Mouse (Mus musculus) liver, embryonic 12.5 days (tissue): Measurements from ENCODE around the gene Rtn2. TPM values are rescaled to one million over a fixed set of nuclear protein-coding genes. Genes with fewer than 3 reads are reported as not detected.
A peak's percentile ranks its signal among the peaks of the same experiment; 100 is the strongest.

Source experiments
- ATAC-seq: fragments of 200-750 bp; cut with Nextera tagmentation; 2 replicates; pipeline ENCODE4 v1.8.0; 2017; ENCODE audit warnings: moderate number of reproducible peaks, mild to moderate bottlenecking, moderate library complexity
- H3K27ac ChIP-seq: fragments of 300-500 bp; sonication (generic); 2 replicates; pipeline ENCODE4 v1.5.1; 2016; ENCODE audit warnings: mild to moderate bottlenecking
- H3K27me3 ChIP-seq: fragments of 300-500 bp; sonication (generic); replicated peaks from 2 replicates; pipeline ENCODE4 v1.6.1; 2016; ENCODE audit warnings: mild to moderate bottlenecking, moderate library complexity
- H3K36me3 ChIP-seq: fragments of 300-500 bp; sonication (generic); 2 replicates; pipeline ENCODE4 v1.6.1; 2016; ENCODE audit warnings: mild to moderate bottlenecking, moderate library complexity
- H3K4me1 ChIP-seq: fragments of 300-500 bp; sonication (generic); 2 replicates; pipeline ENCODE4 v1.6.1; 2016
- H3K4me2 ChIP-seq: fragments of 300-500 bp; sonication (generic); 2 replicates; pipeline ENCODE4 v1.6.1; 2016; ENCODE audit warnings: mild to moderate bottlenecking, moderate library complexity
- H3K4me3 ChIP-seq: fragments of 300-500 bp; sonication (generic); 2 replicates; pipeline ENCODE4 v1.5.1; 2016; ENCODE audit warnings: mild to moderate bottlenecking, moderate library complexity
- H3K9ac ChIP-seq: fragments of 300-500 bp; sonication (generic); 2 replicates; pipeline ENCODE4 v1.6.1; 2016; ENCODE audit warnings: mild to moderate bottlenecking, moderate library complexity
- H3K9me3 ChIP-seq: fragments of 300-500 bp; sonication (generic); replicated peaks from 2 replicates; pipeline ENCODE4 v1.6.1; 2016; ENCODE audit warnings: mild to moderate bottlenecking, moderate library complexity
- WGBS: fragments of 180-500 bp; shearing (Covaris S2); methylation state at CpG from one replicate; pipeline ENCODE4 v1.1.7; 2016; ENCODE audit not compliant: insufficient replicate concordance; 5-methylcytosine and 5-hydroxymethylcytosine counted together
- polyA plus RNA-seq: library from polyadenylated mRNA; unstranded; fragments of >200 nt; fragmentation: Nextera tagmentation; extraction: Ambion mirVana; gene quantifications from 2 replicates; pipeline ENCODE4 v1.2.1, GENCODE M21; 2016

Rtn2 gene
- polyA plus RNA-seq, 1 experiment from 2014 or later = 5.1 TPM

- WGBS = 68% methylated on average over 2 of the region's 2 CpGs
- peaks cover 31% of the 10 kb centered on the region for H3K36me3 ChIP-seq
- peak overlapping the region; percentile 42; the same call in 1 of the 2 replicates for H3K4me2 ChIP-seq
- H3K27ac ChIP-seq = peak overlapping the region; percentile 73
- no peak for ATAC-seq
- H3K4me1 ChIP-seq = peaks cover 58% of the 10 kb centered on the region
- no peak overlapping the region for H3K4me3 ChIP-seq
- peak overlapping the region; percentile 28 for H3K9ac ChIP-seq
- no peaks in the 10 kb centered on the region for H3K27me3 ChIP-seq
- H3K9me3 ChIP-seq = no peaks in the 10 kb centered on the region
Observed at GRCm38 (mm10) chr7:19247511-19247910, 34.9 kb upstream of the Rtn2 start.

- peaks cover 33% of the 10 kb centered on the region for H3K36me3 ChIP-seq
- 69% methylated on average over 4 of the region's 4 CpGs for whole genome bisulfite sequencing
- no peak overlapping the region for H3K27ac ChIP-seq
- H3K27me3 ChIP-seq = no peaks in the 10 kb centered on the region
- H3K9me3 ChIP-seq = no peaks in the 10 kb centered on the region
- no peak overlapping the region for H3K4me2 ChIP-seq
- ATAC-seq = no peak
- H3K4me3 ChIP-seq = no peak overlapping the region
- peaks cover 29% of the 10 kb centered on the region for H3K4me1 ChIP-seq
- no peak overlapping the region for H3K9ac ChIP-seq
Observed at GRCm38 (mm10) chr7:19252078-19252477, 30.3 kb upstream of the Rtn2 start.

DNA sequence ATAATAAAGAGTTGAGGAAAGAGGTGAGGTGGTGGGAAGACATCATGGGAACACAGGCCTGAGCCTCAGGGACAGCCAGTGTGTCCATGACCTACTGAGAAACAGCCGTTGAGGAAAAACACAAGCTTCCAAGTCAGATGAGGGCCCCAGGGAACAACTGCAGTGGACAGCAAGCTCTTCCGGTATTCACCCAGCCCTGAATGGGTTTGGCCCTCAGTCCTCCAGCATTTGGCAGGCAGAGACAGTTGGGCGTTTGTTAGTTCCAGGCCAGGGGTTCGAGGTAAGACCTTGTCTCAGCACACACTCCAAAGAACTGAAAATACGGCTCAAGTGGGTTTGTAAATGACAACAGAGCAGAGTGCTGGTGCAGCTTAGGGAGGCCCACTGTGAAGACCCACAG lies 29.0 kb upstream of the Rtn2 start:
- Histone ChIP-seq H3K4me3 (no peak overlapping the region), H3K27me3 (no peaks in the 10 kb centered on the region), H3K4me2 (no peak overlapping the region), H3K4me1 (peaks cover 36% of the 10 kb centered on the region), H3K9me3 (no peaks in the 10 kb centered on the region), H3K27ac (peak overlapping the region; percentile 57), H3K36me3 (peaks cover 39% of the 10 kb centered on the region), H3K9ac (no peak overlapping the region)
- WGBS = 61% methylated on average over 5 of the region's 5 CpGs
- ATAC-seq = no peak

- H3K9ac ChIP-seq = no peak overlapping the region
- peaks cover 58% of the 10 kb centered on the region for H3K36me3 ChIP-seq
- no peak for ATAC-seq
Observed at GRCm38 (mm10) chr7:19255395-19255794, 27.0 kb upstream of the Rtn2 start.

GRCm38 (mm10) chr7:19256567-19256966 lies 25.9 kb upstream of the Rtn2 start:
- WGBS = 74% methylated on average over 7 of the region's 7 CpGs
- Histone ChIP-seq H3K9ac (no peak overlapping the region), H3K27me3 (no peaks in the 10 kb centered on the region), H3K4me3 (no peak overlapping the region), H3K27ac (0 out of 2 replicates have a peak overlapping the region, but pooled peaks have one; percentile 52), H3K36me3 (peaks cover 70% of the 10 kb centered on the region), H3K9me3 (no peaks in the 10 kb centered on the region), H3K4me2 (no peak overlapping the region; the same call in 1 of the 2 replicates), H3K4me1 (peaks cover 49% of the 10 kb centered on the region)
- ATAC-seq = no peak

More at GRCm38 (mm10) chr7:19255395-19255794, 27.0 kb upstream of the Rtn2 start:
- 86% methylated on average over 17 of the region's 17 CpGs for WGBS
- H3K9me3 ChIP-seq = no peaks in the 10 kb centered on the region
- H3K27ac ChIP-seq = no peak overlapping the region
- H3K4me1 ChIP-seq = peaks cover 47% of the 10 kb centered on the region
- no peaks in the 10 kb centered on the region for H3K27me3 ChIP-seq
- H3K4me2 ChIP-seq = no peak overlapping the region
- H3K4me3 ChIP-seq = no peak overlapping the region

GRCm38 (mm10) chr7:19257390-19258022 lies 24.9 kb upstream of the Rtn2 start:
- H3K27me3 ChIP-seq = no peaks in the 10 kb centered on the region
- peak overlapping the region; percentile 82 for H3K27ac ChIP-seq
- peak; percentile 95 for ATAC-seq
- peak overlapping the region; percentile 50 for H3K9ac ChIP-seq
- peaks cover 52% of the 10 kb centered on the region for H3K4me1 ChIP-seq
- H3K36me3 ChIP-seq = peaks cover 79% of the 10 kb centered on the region
- peak overlapping the region; percentile 41 for H3K4me3 ChIP-seq
- no peaks in the 10 kb centered on the region for H3K9me3 ChIP-seq
- H3K4me2 ChIP-seq = peak overlapping the region; percentile 63
- WGBS = 31% methylated on average over 11 of the region's 11 CpGs

- Histone ChIP-seq H3K27ac (peak overlapping the region; percentile 82), H3K4me2 (peak overlapping the region; percentile 63), H3K9me3 (no peaks in the 10 kb centered on the region), H3K36me3 (peaks cover 88% of the 10 kb centered on the region), H3K4me3 (peak overlapping the region; percentile 41), H3K9ac (0 out of 2 replicates have a peak overlapping the region, but pooled peaks have one; percentile 50), H3K4me1 (peaks cover 49% of the 10 kb centered on the region), H3K27me3 (no peaks in the 10 kb centered on the region)
- WGBS = 64% methylated on average over 3 of the region's 3 CpGs
- no peak for ATAC-seq
Observed at GRCm38 (mm10) chr7:19258336-19258735, 24.1 kb upstream of the Rtn2 start.

DNA sequence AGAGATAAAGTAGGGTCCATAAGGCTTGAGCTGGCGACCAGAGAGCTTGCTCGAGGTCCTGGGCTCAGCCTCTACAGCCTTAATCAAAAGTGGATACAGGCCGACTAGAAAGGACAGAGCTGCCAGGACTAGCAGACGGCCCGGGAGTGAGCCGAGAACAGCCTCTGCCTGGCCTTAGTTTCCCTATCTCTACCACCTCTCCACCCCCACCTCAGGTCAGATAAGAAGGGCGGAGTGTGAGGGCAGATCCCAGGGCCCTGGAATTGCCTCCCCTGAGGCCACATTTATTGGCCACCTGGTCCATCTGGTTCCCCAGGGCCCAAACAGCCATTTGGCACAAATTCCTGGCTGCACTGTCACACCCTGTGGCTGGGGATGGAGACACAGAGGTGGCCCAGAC lies 17.3 kb upstream of the Rtn2 start:
- Histone ChIP-seq H3K4me2 (peak overlapping the region; percentile 73), H3K27me3 (no peaks in the 10 kb centered on the region), H3K36me3 (peaks cover 73% of the 10 kb centered on the region), H3K9ac (peak overlapping the region; percentile 64), H3K9me3 (no peaks in the 10 kb centered on the region), H3K4me3 (peak overlapping the region; percentile 36), H3K4me1 (peaks cover 81% of the 10 kb centered on the region), H3K27ac (peak overlapping the region; percentile 97)
- peak; percentile 85 for ATAC-seq
- 18% methylated on average over 7 of the region's 7 CpGs for WGBS

DNA sequence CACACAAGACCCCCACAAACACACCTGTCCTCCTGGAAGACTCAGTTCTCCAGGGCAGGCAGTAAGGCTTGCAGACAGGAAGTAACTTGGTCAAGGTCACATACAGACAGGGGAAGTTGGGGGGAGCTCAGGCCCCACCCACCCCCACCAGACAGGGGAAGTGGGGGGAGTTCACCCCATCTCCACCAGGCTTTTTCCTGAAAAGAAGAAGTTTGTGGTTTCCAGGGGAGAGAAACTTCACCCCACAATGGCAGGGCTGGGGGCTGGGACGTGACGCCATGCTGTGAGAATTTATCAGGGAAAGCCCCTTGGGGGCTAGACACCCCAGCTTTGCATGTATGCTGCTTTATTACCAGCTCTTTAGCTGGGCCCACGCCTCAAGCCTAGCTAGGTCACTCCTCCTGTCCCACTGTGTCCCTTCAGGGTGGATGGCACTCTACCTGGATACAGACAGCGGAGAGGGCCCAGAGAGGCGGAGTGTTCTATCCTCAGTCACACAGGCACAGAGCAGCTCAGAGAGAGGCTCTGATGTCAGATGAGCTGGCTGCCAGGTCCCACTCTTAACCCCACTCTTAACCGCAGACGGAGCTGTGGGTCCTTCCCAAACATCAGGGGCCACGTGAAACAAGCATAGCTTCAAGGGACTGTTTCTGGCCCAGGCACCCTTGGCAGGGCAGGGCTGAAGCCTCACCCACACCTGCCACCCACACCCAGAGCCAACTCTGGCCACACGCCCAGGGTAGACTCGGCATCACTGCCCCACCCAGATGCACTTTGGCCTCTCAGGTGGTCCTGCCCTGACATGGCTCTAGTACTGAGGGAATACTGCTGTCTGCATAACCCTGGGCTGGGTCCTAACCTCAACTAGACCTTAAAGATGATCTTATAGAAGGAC lies 16.2 kb upstream of the Rtn2 start:
- ATAC-seq = 0 out of 2 replicates have a peak, but pooled peaks have one; percentile 0
- peak overlapping the region; percentile 73 for H3K4me2 ChIP-seq
- no peaks in the 10 kb centered on the region for H3K9me3 ChIP-seq
- H3K4me1 ChIP-seq = peaks cover 80% of the 10 kb centered on the region
- H3K4me3 ChIP-seq = peak overlapping the region; percentile 36
- 45% methylated on average over 10 of the region's 10 CpGs for WGBS
- H3K9ac ChIP-seq = peak overlapping the region; percentile 64
- H3K27ac ChIP-seq = peak overlapping the region; percentile 97
- H3K27me3 ChIP-seq = no peaks in the 10 kb centered on the region
- peaks cover 63% of the 10 kb centered on the region for H3K36me3 ChIP-seq

- H3K9ac ChIP-seq = peak overlapping the region; percentile 64
Observed at GRCm38 (mm10) chr7:19267051-19267450, 15.4 kb upstream of the Rtn2 start.

GRCm38 (mm10) chr7:19268993-19269681 lies 13.3 kb upstream of the Rtn2 start:
- Histone ChIP-seq H3K27me3 (no peaks in the 10 kb centered on the region), H3K9me3 (no peaks in the 10 kb centered on the region), H3K4me1 (peaks cover 84% of the 10 kb centered on the region), H3K9ac (peak overlapping the region; percentile 92), H3K36me3 (peaks cover 34% of the 10 kb centered on the region), H3K4me3 (peak overlapping the region; percentile 93), H3K27ac (peak overlapping the region; percentile 97), H3K4me2 (peak overlapping the region; percentile 99)
- ATAC-seq = no peak
- WGBS = 31% methylated on average over 10 of the region's 10 CpGs

More at GRCm38 (mm10) chr7:19267051-19267450, 15.4 kb upstream of the Rtn2 start:
- H3K27ac ChIP-seq = peak overlapping the region; percentile 97
- 42% methylated on average over 10 of the region's 10 CpGs for WGBS
- peaks cover 54% of the 10 kb centered on the region for H3K36me3 ChIP-seq
- no peaks in the 10 kb centered on the region for H3K9me3 ChIP-seq
- ATAC-seq = no peak
- peak overlapping the region; percentile 73 for H3K4me2 ChIP-seq
- H3K27me3 ChIP-seq = no peaks in the 10 kb centered on the region
- no peak overlapping the region for H3K4me3 ChIP-seq
- H3K4me1 ChIP-seq = peaks cover 74% of the 10 kb centered on the region
